Mouse (Mus musculus): Measurements from ENCODE around the gene Tmem159.

DNA sequence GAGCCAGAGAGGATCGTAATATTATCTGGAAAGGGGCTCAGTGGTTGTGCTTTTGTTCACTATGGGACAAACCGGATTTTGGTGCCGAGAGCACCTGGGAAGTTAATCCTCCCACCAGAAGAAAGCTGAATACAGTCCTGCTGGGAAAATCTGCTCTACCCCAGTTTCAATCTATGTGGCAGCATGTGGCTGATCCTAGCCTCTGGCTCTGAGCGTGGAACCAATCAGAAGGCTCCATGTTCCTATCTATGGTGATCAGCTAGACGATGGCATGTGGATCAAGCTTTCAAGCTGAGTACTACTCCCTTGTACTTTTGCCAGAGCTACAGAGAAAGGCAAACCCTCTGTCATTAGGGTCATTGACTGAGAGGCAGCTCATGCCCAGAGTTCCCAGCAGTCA lies 9.1 kb upstream of the Tmem159 start:
- no peak for TF ChIP-seq POLR2A (IDR thresholded peaks at IDR 0.05; ENCODE audit: low read depth, low read length)
- no peak for TF ChIP-seq CTCF (IDR thresholded peaks at IDR 0.05; ENCODE audit: extremely low read depth, insufficient read length, insufficient replicate concordance, low read depth, low read length)
